Mouse (Mus musculus): ENCODE measurements around the gene Atp4a.
A peak's percentile ranks its signal among the peaks of the same experiment; 100 is the strongest.

Atp4a gene

DNA sequence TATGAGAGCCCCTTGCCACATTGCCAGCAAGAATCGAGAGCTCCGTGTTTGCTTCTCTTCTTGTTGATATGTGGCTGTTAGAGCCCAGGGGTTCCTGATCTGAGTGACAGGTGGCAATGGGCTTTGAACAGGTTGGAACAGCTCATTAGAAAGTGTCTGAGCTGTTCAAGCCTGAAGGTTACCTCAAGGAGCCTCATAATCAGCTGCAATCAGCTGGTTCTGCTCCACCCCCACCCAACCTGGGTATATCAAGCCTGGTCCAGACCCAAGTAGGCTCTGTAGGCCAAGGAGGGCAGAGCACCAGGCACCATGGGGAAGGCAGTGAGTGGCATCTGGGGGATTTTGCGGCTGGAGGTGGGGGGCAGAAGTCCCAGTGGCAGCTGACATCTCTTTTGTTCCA lies at the start of gene Atp4a:
Gene Atp4a (plus strand): TSS at position 268 of the 400 bp plus-strand sequence.
- no peak for DNase-seq (ENCODE audit: extremely low spot score, low spot score)

GRCm38 (mm10) chr7:30664529-30665200 lies 47.3 kb upstream of the Atp4a start, which contains the start of gene Haus5:
Haus5 (minus strand) TSS chr7:30664994.
- peak; percentile 93 for DNase-seq (ENCODE audit: extremely low spot score, low spot score)

DNA sequence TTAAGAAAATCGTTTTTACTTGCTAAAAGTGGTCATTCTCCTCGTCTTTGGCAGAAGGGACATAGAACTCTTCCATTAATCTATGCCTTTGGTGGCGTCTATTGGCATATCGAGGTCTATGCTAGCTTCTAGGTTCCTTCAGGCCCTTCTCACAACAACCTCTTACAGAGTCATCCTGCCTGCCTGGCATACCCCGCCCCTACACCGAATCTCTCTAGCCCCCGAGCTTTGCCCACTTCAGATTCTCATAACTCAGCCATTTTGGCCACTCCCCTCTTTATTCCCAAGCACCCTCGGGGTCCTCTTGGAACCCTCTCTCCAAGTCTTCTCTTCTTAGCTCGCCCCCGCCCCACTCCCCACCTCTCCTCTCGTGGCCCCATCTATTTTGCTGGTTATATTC lies 46.7 kb upstream of the Atp4a start:
- DNase-seq (ENCODE audit: extremely low spot score, low spot score): peak; percentile 22

- no peak for DNase-seq (ENCODE audit: extremely low spot score, low spot score)
These were observed 42.8 kb upstream of the Atp4a start for GRCm38 (mm10) chr7:30669229-30669628.

- no peak for DNase-seq (ENCODE audit: extremely low spot score, low spot score)
These were observed 40.5 kb upstream of the Atp4a start, which contains the start of gene Pmis2 for GRCm38 (mm10) chr7:30671480-30671879. Pmis2 (minus strand) TSS chr7:30671605.

DNA sequence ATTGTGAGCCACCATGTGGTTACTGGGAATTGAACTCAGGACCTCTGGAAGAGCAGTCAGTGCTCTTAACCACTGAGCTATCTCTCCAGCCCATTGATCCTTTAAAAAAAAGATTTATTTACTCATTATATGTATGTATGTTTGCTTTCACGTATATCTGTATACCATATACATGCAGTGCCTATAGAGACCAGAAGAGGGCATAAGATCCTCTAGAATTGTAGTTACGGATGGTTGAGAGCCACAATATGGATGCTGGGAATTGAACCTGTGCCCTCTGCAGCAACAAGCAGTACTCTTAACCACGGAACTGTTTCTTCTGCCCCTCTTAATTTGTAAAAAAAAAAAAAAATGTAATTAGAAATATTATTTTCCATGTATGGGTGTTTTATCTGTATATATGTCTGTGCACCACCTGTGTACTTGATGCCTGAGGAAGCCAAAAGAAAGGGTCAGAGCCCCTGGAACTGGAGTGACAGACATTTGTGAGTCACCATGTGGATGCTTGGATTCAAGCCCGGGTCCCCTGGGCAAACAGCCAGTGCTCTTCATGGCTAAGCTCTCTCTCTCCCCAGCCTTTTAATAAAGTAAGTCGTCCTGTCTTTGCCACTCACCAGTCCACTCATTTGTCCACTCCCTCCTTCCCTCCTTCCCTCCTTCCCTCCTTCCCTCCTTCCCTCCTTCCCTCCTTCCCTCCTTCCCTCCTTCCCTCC lies 33.6 kb upstream of the Atp4a start:
- DNase-seq (ENCODE audit: extremely low spot score, low spot score): no peak

DNA sequence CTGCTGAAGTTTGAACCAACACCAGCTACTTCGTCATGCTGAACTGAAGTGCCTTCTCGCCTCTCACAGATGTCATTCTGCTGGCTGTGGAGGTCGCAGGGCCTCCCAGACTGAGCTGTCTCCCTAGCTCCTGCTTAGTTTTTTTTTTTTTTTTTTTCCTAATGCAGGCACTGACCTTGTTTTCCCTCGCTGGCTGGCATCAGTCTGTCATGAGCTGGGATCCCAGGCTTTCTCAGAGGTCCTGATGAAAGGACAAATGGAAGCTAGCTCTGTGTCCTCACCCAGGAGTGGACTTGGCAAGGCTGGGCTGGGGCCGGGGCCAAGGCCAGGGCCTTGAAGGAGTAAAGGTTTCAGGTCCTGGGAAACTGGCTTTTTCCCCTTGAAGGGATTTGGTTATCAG lies 30.1 kb upstream of the Atp4a start:
- DNase-seq (ENCODE audit: extremely low spot score, low spot score): no peak

- no peak for DNase-seq (ENCODE audit: extremely low spot score, low spot score)
These were observed 28.6 kb upstream of the Atp4a start for GRCm38 (mm10) chr7:30683425-30683824.

GRCm38 (mm10) chr7:30688325-30688724 lies 23.7 kb upstream of the Atp4a start:
- no peak for DNase-seq (ENCODE audit: extremely low spot score, low spot score)

DNA sequence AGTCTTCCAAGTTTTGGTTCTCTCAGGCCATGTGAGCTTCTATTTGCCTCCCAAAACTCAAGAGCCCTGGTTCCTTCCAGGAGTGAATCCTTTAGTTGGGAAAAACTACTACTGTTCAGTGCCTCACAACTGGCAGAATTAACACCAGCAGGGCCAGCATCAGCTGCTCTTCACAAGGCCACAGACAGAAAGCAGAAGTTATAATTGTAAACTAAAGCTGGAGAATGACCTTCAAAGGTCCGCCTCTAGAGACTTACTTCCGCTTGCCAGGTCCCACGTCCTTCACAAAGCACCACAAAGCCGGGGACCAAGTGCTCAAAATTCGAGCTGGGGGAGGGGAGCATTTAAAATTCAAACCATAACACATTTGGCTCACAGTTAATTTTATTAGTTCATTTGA lies 13.9 kb upstream of the Atp4a start:
- no peak for DNase-seq (ENCODE audit: extremely low spot score, low spot score)

GRCm38 (mm10) chr7:30698589-30698988 lies 13.4 kb upstream of the Atp4a start, which contains the start of gene 2200002J24Rik:
2200002J24Rik (plus strand) TSS chr7:30698926.
- DNase-seq (ENCODE audit: extremely low spot score, low spot score): no peak

DNA sequence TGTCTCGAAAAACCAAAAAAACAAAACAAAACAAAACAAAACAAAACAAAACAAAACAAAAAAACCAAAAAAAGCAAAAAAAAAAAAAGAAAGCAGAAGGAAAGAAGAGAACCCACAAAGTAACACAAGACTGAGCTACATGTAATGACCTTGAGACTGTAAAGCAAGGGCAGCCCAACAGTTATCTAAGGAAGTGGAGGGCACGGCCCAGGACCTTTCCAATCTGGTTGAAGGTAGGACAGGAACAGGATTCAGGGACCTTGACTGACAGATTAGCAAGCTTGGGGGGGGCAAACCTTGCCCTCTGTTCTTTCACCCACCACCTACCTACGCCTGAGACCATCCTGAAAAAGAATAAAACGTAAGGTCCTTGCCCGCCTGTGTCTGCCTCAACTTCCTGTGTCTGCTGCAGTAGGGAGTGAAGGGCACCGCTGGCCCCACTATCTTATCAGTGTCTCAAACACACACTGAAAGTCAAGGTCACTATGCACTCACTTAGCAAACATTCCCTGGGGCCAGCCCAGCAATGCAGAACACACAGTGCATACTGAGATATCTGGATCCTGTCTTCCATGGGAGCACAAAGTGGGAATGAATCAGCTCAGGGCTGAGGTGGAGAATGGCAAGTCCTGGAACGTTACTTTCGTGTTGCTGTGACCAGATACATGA lies 5.7 kb upstream of the Atp4a start:
- no peak for DNase-seq (ENCODE audit: extremely low spot score, low spot score)

DNA sequence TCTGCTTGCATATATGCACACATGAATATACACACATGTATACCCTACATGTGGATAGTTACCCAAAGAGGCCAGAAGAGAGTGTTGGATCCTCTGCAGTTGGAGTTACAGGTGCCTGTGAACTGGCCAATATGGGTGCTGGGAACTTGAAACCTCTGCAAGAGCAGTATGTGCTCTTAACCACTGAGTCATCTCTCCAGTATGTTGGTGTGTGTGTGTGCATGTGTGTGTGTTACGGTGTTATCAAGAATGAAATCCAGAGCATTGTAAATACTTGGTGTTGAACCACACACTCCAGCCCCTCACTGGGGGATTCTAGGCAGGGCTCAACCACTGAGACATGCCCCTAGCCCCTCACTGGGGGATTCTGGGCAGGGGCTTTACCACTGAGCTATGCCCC lies 4.6 kb upstream of the Atp4a start:
- no peak for DNase-seq (ENCODE audit: extremely low spot score, low spot score)

- peak; percentile 80 for DNase-seq (ENCODE audit: extremely low spot score, low spot score)
These were observed 5.2 kb downstream of the Atp4a start for GRCm38 (mm10) chr7:30717006-30717715.

DNA sequence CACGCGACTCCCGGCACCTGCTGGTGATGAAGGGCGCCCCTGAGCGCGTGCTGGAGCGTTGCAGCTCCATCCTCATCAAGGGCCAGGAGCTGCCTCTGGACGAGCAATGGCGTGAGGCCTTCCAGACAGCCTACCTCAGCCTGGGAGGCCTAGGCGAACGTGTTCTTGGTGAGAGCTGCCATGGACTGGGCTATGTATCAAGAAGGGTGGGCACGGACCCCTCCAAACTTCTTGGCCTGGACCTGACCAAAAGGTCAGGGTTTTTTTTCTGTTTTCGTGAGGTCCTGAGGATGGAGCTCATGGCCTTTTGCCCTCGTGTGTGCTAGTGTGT lies 5.7 kb downstream of the Atp4a start:
- no peak for DNase-seq (ENCODE audit: extremely low spot score, low spot score)

DNA sequence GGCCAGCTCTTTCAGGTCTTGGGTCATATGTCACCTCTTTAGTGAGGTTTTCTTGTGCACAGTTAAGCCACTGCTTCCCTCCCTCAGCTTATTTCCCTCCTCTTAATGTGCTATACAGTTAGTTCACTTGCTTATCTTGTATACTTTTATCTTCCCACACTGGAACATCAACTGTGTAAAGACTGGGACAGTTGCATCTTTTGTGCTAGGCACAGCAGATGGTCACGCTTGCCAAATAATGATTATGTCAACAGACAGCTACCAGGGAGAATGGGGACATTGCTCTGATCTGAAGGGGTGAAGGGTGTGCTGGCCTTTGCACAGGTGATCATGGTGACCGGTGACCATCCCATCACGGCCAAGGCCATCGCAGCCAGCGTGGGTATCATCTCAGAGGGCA lies 7.7 kb downstream of the Atp4a start:
- no peak for DNase-seq (ENCODE audit: extremely low spot score, low spot score)

- DNase-seq (ENCODE audit: extremely low spot score, low spot score): no peak
These were observed 9.3 kb downstream of the Atp4a start for GRCm38 (mm10) chr7:30721286-30721685.

DNA sequence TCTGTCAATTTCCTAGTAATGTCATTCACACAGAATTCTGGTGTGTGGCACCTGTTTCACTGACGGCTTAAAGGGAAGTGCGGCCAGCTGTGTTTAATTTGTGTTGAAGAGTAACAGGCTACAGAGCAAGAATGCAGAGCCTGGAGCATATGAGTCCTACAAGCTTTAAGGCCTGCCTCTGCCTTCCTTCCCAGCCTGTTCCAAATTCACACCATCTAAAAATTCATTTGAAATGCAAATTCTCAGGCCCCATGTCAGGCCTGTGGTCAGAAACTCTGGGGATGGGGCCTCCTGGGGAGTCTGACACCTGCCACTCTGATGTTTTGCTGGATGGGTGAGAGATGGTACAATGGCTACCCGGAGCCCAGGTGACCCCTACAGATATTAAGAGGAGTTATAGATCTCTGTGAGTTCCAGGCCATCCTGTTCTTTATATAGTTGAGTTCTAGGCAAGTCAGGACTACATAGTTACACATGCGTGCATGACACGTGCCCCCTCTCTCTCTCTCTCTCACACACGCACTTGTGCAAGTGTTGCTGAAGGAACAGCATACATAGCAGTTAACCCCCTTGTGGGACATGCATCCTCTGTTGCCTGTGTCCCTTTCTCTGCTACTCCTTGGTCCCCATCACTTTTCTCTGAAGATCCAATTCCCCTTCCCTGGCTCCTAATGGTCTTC lies 11.4 kb downstream of the Atp4a start:
- DNase-seq (ENCODE audit: extremely low spot score, low spot score): no peak

DNA sequence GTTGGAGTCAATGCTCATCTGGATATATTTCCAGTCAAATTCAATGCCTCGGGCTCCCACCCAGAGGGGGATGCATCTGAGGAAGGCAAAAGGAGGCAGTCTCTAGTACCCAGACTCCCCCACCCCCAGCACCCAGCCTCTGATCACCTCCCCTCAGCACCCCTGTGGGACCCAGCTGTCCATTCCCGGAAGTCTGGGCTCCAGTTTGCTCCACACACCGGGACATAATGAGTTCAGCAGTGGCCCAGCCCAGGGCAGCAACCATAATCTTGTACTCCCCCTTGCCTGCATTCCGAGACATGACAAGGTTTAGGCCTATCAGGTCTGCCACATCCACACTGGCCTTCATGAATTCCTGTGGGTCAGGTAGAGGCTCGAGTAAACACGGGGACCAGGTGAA lies 16.2 kb downstream of the Atp4a start:
- DNase-seq (ENCODE audit: extremely low spot score, low spot score): no peak

DNA sequence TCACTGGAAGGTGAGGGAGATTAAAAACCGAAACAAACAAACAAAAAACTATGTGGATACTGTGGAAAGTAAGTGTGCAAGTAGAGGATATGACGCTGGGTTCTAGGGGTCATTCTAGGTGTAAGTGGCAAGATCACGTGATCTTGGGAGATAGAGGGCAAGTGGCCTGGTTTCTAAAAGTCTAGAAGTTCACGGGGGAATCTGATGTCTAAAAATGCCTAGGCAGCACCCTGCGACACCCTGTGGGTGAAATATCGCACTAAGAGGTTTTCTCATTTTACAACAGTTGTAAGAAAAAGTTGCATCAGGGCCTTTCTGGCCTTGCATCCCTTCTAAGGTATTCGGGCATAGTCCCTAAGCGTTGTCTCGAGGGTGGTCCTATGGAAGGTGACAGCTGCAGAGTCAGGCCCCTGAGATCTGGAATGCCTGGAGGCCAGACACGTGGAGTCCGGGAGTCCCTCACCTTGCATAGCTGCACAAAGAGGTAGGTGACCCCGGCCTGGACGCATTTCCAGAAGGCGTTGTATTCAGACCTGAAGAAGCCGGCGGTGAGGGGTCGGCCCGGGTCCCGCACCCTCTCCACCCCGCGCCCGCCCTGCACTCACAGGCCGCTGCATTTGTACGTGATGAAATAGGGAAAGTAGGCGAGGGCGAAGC lies 16.9 kb downstream of the Atp4a start:
- no peak for DNase-seq (ENCODE audit: extremely low spot score, low spot score)

Measured in neural tube, embryonic 10.5 days (tissue).